Mouse (Mus musculus) heart, embryonic 10.5 days (tissue): ENCODE measurements around the gene Adam10. TPM values are rescaled to one million over a fixed set of nuclear protein-coding genes. Genes with fewer than 3 reads are reported as not detected.

Experiments used
- DNase-seq: peaks from one replicate; pipeline ENCODE4 v3.0.0-alpha.2; 2017; ENCODE audit warnings: low spot score
- H3K27ac ChIP-seq: fragments of 300-500 bp; sonication (generic); 2 replicates; pipeline ENCODE4 v1.5.1; 2016; ENCODE audit warnings: mild to moderate bottlenecking
- H3K27me3 ChIP-seq: fragments of 300-500 bp; sonication (generic); 2 replicates; pipeline ENCODE4 v1.6.1; 2016; ENCODE audit warnings: mild to moderate bottlenecking; ENCODE audit not compliant: poor library complexity, insufficient read depth, severe bottlenecking
- H3K36me3 ChIP-seq: fragments of 300-500 bp; sonication (generic); 2 replicates; pipeline ENCODE4 v1.6.1; 2016; ENCODE audit warnings: mild to moderate bottlenecking, moderate library complexity
- H3K4me1 ChIP-seq: fragments of 300-500 bp; sonication (generic); 2 replicates; pipeline ENCODE4 v1.6.1; 2016; ENCODE audit warnings: mild to moderate bottlenecking
- H3K4me3 ChIP-seq: fragments of 300-500 bp; sonication (generic); 2 replicates; pipeline ENCODE4 v1.5.1; 2016; ENCODE audit warnings: mild to moderate bottlenecking, moderate library complexity
- H3K9me3 ChIP-seq: fragments of 300-500 bp; sonication (generic); 2 replicates; pipeline ENCODE4 v1.6.1; 2016; ENCODE audit warnings: mild to moderate bottlenecking, moderate library complexity
- WGBS: fragments of 180-500 bp; shearing (Covaris S2); methylation state at CpG from one replicate; pipeline ENCODE4 v1.1.7; 2016; 5-methylcytosine and 5-hydroxymethylcytosine counted together
- polyA plus RNA-seq: library from polyadenylated mRNA; unstranded; fragments of >200 nt; fragmentation: Nextera tagmentation; extraction: Ambion mirVana; gene quantifications from 2 replicates; pipeline ENCODE4 v1.2.1, GENCODE M21; 2016

Adam10 gene
- polyA plus RNA-seq, 1 experiment from 2014 or later = 68.2 TPM

- H3K9me3 ChIP-seq = no peaks in the 10 kb centered on the region
- no peaks in the 10 kb centered on the region for H3K27me3 ChIP-seq
- 86% methylated on average over 2 of the region's 2 CpGs for WGBS
Observed at GRCm38 (mm10) chr9:70733208-70733607, 54.4 kb downstream of the Adam10 start.

GRCm38 (mm10) chr9:70739998-70740397, 61.2 kb downstream of the Adam10 start:
- H3K27me3 ChIP-seq = no peaks in the 10 kb centered on the region
- peaks cover 14% of the 10 kb centered on the region for H3K36me3 ChIP-seq
- H3K4me1 ChIP-seq = no peaks in the 10 kb centered on the region
- no peak overlapping the region for H3K4me3 ChIP-seq
- WGBS = 91% methylated on average over 5 of the region's 5 CpGs
- no peak for DNase-seq
- H3K9me3 ChIP-seq = no peaks in the 10 kb centered on the region
- no peak overlapping the region for H3K27ac ChIP-seq

More at GRCm38 (mm10) chr9:70733208-70733607, 54.4 kb downstream of the Adam10 start:
- Histone ChIP-seq H3K36me3 (no peaks in the 10 kb centered on the region), H3K4me3 (no peak overlapping the region), H3K27ac (no peak overlapping the region), H3K4me1 (no peaks in the 10 kb centered on the region)
- peak; percentile 83 for DNase-seq

- peaks cover 44% of the 10 kb centered on the region for H3K36me3 ChIP-seq
- H3K4me1 ChIP-seq = no peaks in the 10 kb centered on the region
- WGBS = 82% methylated on average over 3 of the region's 3 CpGs
- no peaks in the 10 kb centered on the region for H3K27me3 ChIP-seq
- no peak for DNase-seq
- no peak overlapping the region for H3K27ac ChIP-seq
- H3K4me3 ChIP-seq = no peak overlapping the region
- H3K9me3 ChIP-seq = no peaks in the 10 kb centered on the region
Observed at GRCm38 (mm10) chr9:70751504-70752222, 72.9 kb downstream of the Adam10 start.

GRCm38 (mm10) chr9:70760974-70761373, 82.2 kb downstream of the Adam10 start:
- H3K36me3 ChIP-seq = peaks cover 39% of the 10 kb centered on the region
- no peaks in the 10 kb centered on the region for H3K4me1 ChIP-seq
- H3K27me3 ChIP-seq = no peaks in the 10 kb centered on the region
- no peak for DNase-seq
- WGBS = 92% methylated on average over 5 of the region's 5 CpGs
- no peak overlapping the region for H3K4me3 ChIP-seq
- H3K9me3 ChIP-seq = no peaks in the 10 kb centered on the region
- no peak overlapping the region for H3K27ac ChIP-seq

- Histone ChIP-seq H3K4me1 (peaks cover 3% of the 10 kb centered on the region; the same call in 1 of the 2 replicates), H3K4me3 (no peak overlapping the region), H3K36me3 (peaks cover 37% of the 10 kb centered on the region), H3K9me3 (no peaks in the 10 kb centered on the region), H3K27ac (no peak overlapping the region), H3K27me3 (no peaks in the 10 kb centered on the region)
- no peak for DNase-seq
- 87% methylated on average over 2 of the region's 2 CpGs for WGBS
Observed at GRCm38 (mm10) chr9:70775517-70775916, 96.7 kb downstream of the Adam10 start.

- no peak for DNase-seq
- Histone ChIP-seq H3K27me3 (no peaks in the 10 kb centered on the region), H3K27ac (no peak overlapping the region), H3K4me3 (no peak overlapping the region), H3K4me1 (no peaks in the 10 kb centered on the region), H3K9me3 (no peaks in the 10 kb centered on the region), H3K36me3 (peaks cover 21% of the 10 kb centered on the region)
- WGBS = 87% methylated on average over 3 of the region's 3 CpGs
Observed at GRCm38 (mm10) chr9:70782191-70782590, 103.4 kb downstream of the Adam10 start.

GRCm38 (mm10) chr9:70788705-70789104, 109.9 kb downstream of the Adam10 start:
- WGBS = 69% methylated on average over 7 of the region's 7 CpGs
- no peak overlapping the region for H3K27ac ChIP-seq
- no peaks in the 10 kb centered on the region for H3K4me1 ChIP-seq
- no peak for DNase-seq
- no peaks in the 10 kb centered on the region for H3K27me3 ChIP-seq
- no peaks in the 10 kb centered on the region for H3K9me3 ChIP-seq
- peaks cover 3% of the 10 kb centered on the region; the same call in 1 of the 2 replicates for H3K36me3 ChIP-seq
- no peak overlapping the region for H3K4me3 ChIP-seq

GRCm38 (mm10) chr9:70790621-70791020, 111.8 kb downstream of the Adam10 start:
- no peaks in the 10 kb centered on the region for H3K27me3 ChIP-seq

GRCm38 (mm10) chr9:70794643-70795438, 116.0 kb downstream of the Adam10 start:
- 0 out of 2 replicates have a peak, but pooled peaks cover 3% of the 10 kb centered on the region for H3K4me1 ChIP-seq
- no peaks in the 10 kb centered on the region for H3K36me3 ChIP-seq
- H3K27me3 ChIP-seq = no peaks in the 10 kb centered on the region
- no peak overlapping the region for H3K27ac ChIP-seq
- DNase-seq = peak; percentile 74
- no peaks in the 10 kb centered on the region for H3K9me3 ChIP-seq
- no peak overlapping the region for H3K4me3 ChIP-seq
- 76% methylated on average over 15 of the region's 15 CpGs for WGBS

More at GRCm38 (mm10) chr9:70790621-70791020, 111.8 kb downstream of the Adam10 start:
- Histone ChIP-seq H3K4me3 (no peak overlapping the region), H3K27ac (no peak overlapping the region), H3K9me3 (no peaks in the 10 kb centered on the region), H3K36me3 (no peaks in the 10 kb centered on the region), H3K4me1 (0 out of 2 replicates have a peak, but pooled peaks cover 3% of the 10 kb centered on the region)
- no peak for DNase-seq
- WGBS = 89% methylated on average over 4 of the region's 4 CpGs

GRCm38 (mm10) chr9:70795439-70795757, 116.6 kb downstream of the Adam10 start:
- peaks cover 4% of the 10 kb centered on the region for H3K4me1 ChIP-seq
- no peak overlapping the region for H3K27ac ChIP-seq
- DNase-seq = peak; percentile 68
- no peak overlapping the region for H3K4me3 ChIP-seq
- no peaks in the 10 kb centered on the region for H3K36me3 ChIP-seq
- no peaks in the 10 kb centered on the region for H3K9me3 ChIP-seq
- 57% methylated on average over 2 of the region's 2 CpGs for WGBS
- H3K27me3 ChIP-seq = no peaks in the 10 kb centered on the region

GRCm38 (mm10) chr9:70800588-70801315, 122.0 kb downstream of the Adam10 start:
- 44% methylated on average over 8 of the region's 8 CpGs for WGBS
- H3K4me3 ChIP-seq = no peak overlapping the region
- H3K27me3 ChIP-seq = no peaks in the 10 kb centered on the region
- H3K36me3 ChIP-seq = no peaks in the 10 kb centered on the region
- peak; percentile 66 for DNase-seq
- H3K4me1 ChIP-seq = peaks cover 11% of the 10 kb centered on the region
- H3K9me3 ChIP-seq = no peaks in the 10 kb centered on the region
- H3K27ac ChIP-seq = no peak overlapping the region

GRCm38 (mm10) chr9:70801761-70802160, 123.0 kb downstream of the Adam10 start:
- Histone ChIP-seq H3K9me3 (no peaks in the 10 kb centered on the region), H3K27me3 (no peaks in the 10 kb centered on the region), H3K27ac (peak overlapping the region; percentile 30; the same call in 1 of the 2 replicates), H3K4me1 (peaks cover 11% of the 10 kb centered on the region), H3K36me3 (no peaks in the 10 kb centered on the region), H3K4me3 (no peak overlapping the region)
- peak; percentile 70 for DNase-seq
- WGBS = 67% methylated on average over 3 of the region's 3 CpGs

GRCm38 (mm10) chr9:70802816-70803215, 124.0 kb downstream of the Adam10 start:
- Histone ChIP-seq H3K4me1 (peaks cover 15% of the 10 kb centered on the region), H3K9me3 (no peaks in the 10 kb centered on the region), H3K36me3 (no peaks in the 10 kb centered on the region), H3K4me3 (no peak overlapping the region), H3K27me3 (no peaks in the 10 kb centered on the region), H3K27ac (no peak overlapping the region)
- peak; percentile 61 for DNase-seq
- WGBS = 73% methylated on average over 3 of the region's 3 CpGs
